Mouse (Mus musculus) kidney, postnatal 0 days (tissue): Measurements from ENCODE around the gene Fos. TPM values are rescaled to one million over a fixed set of nuclear protein-coding genes. Genes with fewer than 3 reads are reported as not detected.

Experiments
- ATAC-seq: fragments of 200-750 bp; cut with Nextera tagmentation; replicated peaks from 2 replicates; pipeline ENCODE4 v1.8.0; 2017; ENCODE audit warnings: low read depth, moderate number of reproducible peaks, moderate TSS enrichment, moderate library complexity; ENCODE audit not compliant: low FRiP score
- DNase-seq: peaks from one replicate; pipeline ENCODE4 v3.0.0-alpha.2; 2016; ENCODE audit warnings: low spot score
- H3K27ac ChIP-seq: fragments of 300-500 bp; sonication (generic); 2 replicates; pipeline ENCODE4 v1.5.1; 2014; ENCODE audit warnings: mild to moderate bottlenecking
- H3K27me3 ChIP-seq: fragments of 300-500 bp; sonication (generic); 2 replicates; pipeline ENCODE4 v1.6.1; 2014; ENCODE audit warnings: low read length, mixed read lengths; ENCODE audit not compliant: insufficient read depth
- H3K36me3 ChIP-seq: fragments of 300-500 bp; sonication (generic); 2 replicates; pipeline ENCODE4 v1.6.1; 2014; ENCODE audit warnings: low read length, mixed read lengths; ENCODE audit not compliant: insufficient read depth
- H3K4me1 ChIP-seq: fragments of 300-500 bp; sonication (generic); replicated peaks from 2 replicates; pipeline ENCODE4 v1.6.1; 2014; ENCODE audit warnings: antibody characterized with exemption, low read length, mixed read lengths; ENCODE audit not compliant: insufficient read depth
- H3K4me2 ChIP-seq: fragments of 300-500 bp; sonication (generic); 2 replicates; pipeline ENCODE4 v1.6.1; 2014; ENCODE audit warnings: mild to moderate bottlenecking, low read length, moderate library complexity, mixed read lengths
- H3K4me3 ChIP-seq: fragments of 300-500 bp; sonication (generic); replicated peaks from 2 replicates; pipeline ENCODE4 v1.5.1; 2014; ENCODE audit warnings: low read depth, low read length
- H3K9ac ChIP-seq: fragments of 300-500 bp; sonication (generic); 2 replicates; pipeline ENCODE4 v1.6.1; 2014; ENCODE audit warnings: low read depth, low read length
- H3K9me3 ChIP-seq: fragments of 300-500 bp; sonication (generic); replicated peaks from 2 replicates; pipeline ENCODE4 v1.6.1; 2016; ENCODE audit warnings: low read length, inconsistent platforms, mixed read lengths
- CTCF ChIP-seq: IDR thresholded peaks from 2 replicates; pipeline ENCODE4 v1.5.1; 2016; ENCODE audit warnings: antibody characterized with exemption, low read depth, mild to moderate bottlenecking, moderate library complexity
- WGBS: fragments of 180-500 bp; shearing (Covaris S2); extraction: QIAGEN DNeasy Blood & Tissue Kit; methylation state at CpG from one replicate; pipeline ENCODE4 v1.1.7; 2014; 5-methylcytosine and 5-hydroxymethylcytosine counted together
- polyA plus RNA-seq: library from polyadenylated mRNA; unstranded; fragments of >200 nt; fragmentation: Nextera tagmentation; extraction: Ambion mirVana; gene quantifications from 2 replicates; pipeline ENCODE4 v1.2.1, GENCODE M21; 2015

Fos gene
- polyA plus RNA-seq, 1 experiment from 2014 or later = 3.9 TPM

GRCm38 (mm10) chr12:85433850-85434249, 39.8 kb upstream of the Fos start:
- ATAC-seq (no peak), DNase-seq (no peak)
- no peak for TF ChIP-seq CTCF
- peaks cover 4% of the 10 kb centered on the region; the same call in 1 of the 2 replicates for H3K4me1 ChIP-seq
- H3K27ac ChIP-seq = no peak overlapping the region
- H3K4me2 ChIP-seq = no peak overlapping the region
- WGBS = 27% methylated on average over 3 of the region's 3 CpGs
- H3K9me3 ChIP-seq = no peaks in the 10 kb centered on the region
- no peaks in the 10 kb centered on the region for H3K27me3 ChIP-seq
- H3K36me3 ChIP-seq = no peaks in the 10 kb centered on the region
- no peak overlapping the region for H3K9ac ChIP-seq
- no peak overlapping the region for H3K4me3 ChIP-seq

- Histone ChIP-seq H3K9me3 (no peaks in the 10 kb centered on the region), H3K27me3 (no peaks in the 10 kb centered on the region), H3K9ac (no peak overlapping the region), H3K4me1 (peaks cover 4% of the 10 kb centered on the region; the same call in 1 of the 2 replicates), H3K4me2 (no peak overlapping the region), H3K36me3 (no peaks in the 10 kb centered on the region), H3K27ac (no peak overlapping the region), H3K4me3 (no peak overlapping the region)
- ATAC-seq = no peak
- no peak for TF ChIP-seq CTCF
- DNase-seq = no peak
- 61% methylated on average over 5 of the region's 5 CpGs for WGBS
Observed at GRCm38 (mm10) chr12:85434526-85434925, 39.2 kb upstream of the Fos start.

- no peaks in the 10 kb centered on the region for H3K27me3 ChIP-seq
- H3K27ac ChIP-seq = no peak overlapping the region
- H3K4me2 ChIP-seq = no peak overlapping the region
- WGBS = 72% methylated on average over 10 of the region's 10 CpGs
- no peak overlapping the region for H3K9ac ChIP-seq
- DNase-seq = no peak
- H3K36me3 ChIP-seq = no peaks in the 10 kb centered on the region
- peaks cover 4% of the 10 kb centered on the region; the same call in 1 of the 2 replicates for H3K4me1 ChIP-seq
- no peak for TF ChIP-seq CTCF
- no peak overlapping the region for H3K4me3 ChIP-seq
- ATAC-seq = no peak
- no peaks in the 10 kb centered on the region for H3K9me3 ChIP-seq
Observed at GRCm38 (mm10) chr12:85436021-85436621, 37.6 kb upstream of the Fos start.

- DNase-seq (no peak), ATAC-seq (no peak)
Observed at GRCm38 (mm10) chr12:85437172-85437876, 36.4 kb upstream of the Fos start.

GRCm38 (mm10) chr12:85443456-85443855, 30.2 kb upstream of the Fos start:
- Histone ChIP-seq H3K27ac (no peak overlapping the region), H3K4me1 (0 out of 2 replicates have a peak, but pooled peaks cover 4% of the 10 kb centered on the region), H3K9ac (no peak overlapping the region), H3K4me3 (no peak overlapping the region), H3K4me2 (no peak overlapping the region), H3K36me3 (no peaks in the 10 kb centered on the region), H3K9me3 (no peaks in the 10 kb centered on the region), H3K27me3 (no peaks in the 10 kb centered on the region)
- no peak for TF ChIP-seq CTCF
- WGBS = 83% methylated on average over 1 of the region's 1 CpGs
- DNase-seq (no peak), ATAC-seq (no peak)

More at GRCm38 (mm10) chr12:85437172-85437876, 36.4 kb upstream of the Fos start:
- Histone ChIP-seq H3K36me3 (no peaks in the 10 kb centered on the region), H3K9me3 (no peaks in the 10 kb centered on the region), H3K27me3 (no peaks in the 10 kb centered on the region), H3K4me1 (peaks cover 4% of the 10 kb centered on the region; the same call in 1 of the 2 replicates), H3K27ac (no peak overlapping the region), H3K4me2 (no peak overlapping the region), H3K9ac (no peak overlapping the region), H3K4me3 (no peak overlapping the region)
- WGBS = 53% methylated on average over 17 of the region's 17 CpGs
- no peak for TF ChIP-seq CTCF

- Histone ChIP-seq H3K9me3 (no peaks in the 10 kb centered on the region), H3K9ac (no peak overlapping the region), H3K4me1 (0 out of 2 replicates have a peak, but pooled peaks cover 4% of the 10 kb centered on the region), H3K4me3 (no peak overlapping the region), H3K27me3 (no peaks in the 10 kb centered on the region), H3K36me3 (no peaks in the 10 kb centered on the region), H3K27ac (no peak overlapping the region), H3K4me2 (peak overlapping the region; percentile 21)
- TF ChIP-seq CTCF = no peak
- DNase-seq (peak; percentile 59), ATAC-seq (no peak)
- WGBS = 44% methylated on average over 6 of the region's 6 CpGs
Observed at GRCm38 (mm10) chr12:85444646-85445045, 29.0 kb upstream of the Fos start.
